Mouse (Mus musculus): Measurements from ENCODE around the gene Apobec4.

Gene Apobec4

DNA sequence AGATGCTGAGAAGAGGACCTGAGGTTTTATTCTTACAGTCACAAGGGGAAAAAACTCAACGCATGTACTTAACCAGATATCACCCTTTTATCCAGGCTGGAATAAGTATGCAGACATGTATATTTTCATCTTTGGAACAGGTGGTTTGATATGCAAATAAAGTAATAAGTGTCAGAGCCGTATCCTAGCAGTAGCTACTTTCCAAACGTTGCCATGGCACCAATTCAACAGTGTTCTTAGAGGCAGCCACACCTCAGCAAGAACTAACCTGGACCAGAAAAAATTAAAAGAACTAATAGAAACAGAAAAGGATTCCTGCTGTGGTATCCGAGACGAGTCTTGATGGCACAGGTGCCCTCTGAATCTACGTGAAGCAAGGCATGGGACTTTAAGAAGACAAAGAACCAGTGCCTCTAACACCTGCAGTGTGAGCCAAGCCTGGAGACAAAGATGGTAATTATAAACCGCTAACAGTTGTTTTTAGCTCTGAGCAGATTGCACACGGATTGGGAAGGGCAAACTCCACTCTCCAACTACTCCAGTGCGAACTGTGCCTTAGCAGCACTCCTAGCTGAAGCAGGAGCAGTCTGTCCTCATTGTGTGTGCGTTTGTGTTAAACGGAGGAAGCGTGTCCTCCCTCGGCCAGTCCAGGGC is at the start of gene Apobec4:
TSS of gene Apobec4 (plus strand) at position 240 of the 654 bp plus-strand sequence.
- in situ Hi-C loops (cut with MboI; ENCODE audit: low pct_unique_long_range_greater_than_20kb in 1 of 2, low sequenced_read_pairs in 2 of 2, unreplicated experiment in 1 of 2): no loop called here

DNA sequence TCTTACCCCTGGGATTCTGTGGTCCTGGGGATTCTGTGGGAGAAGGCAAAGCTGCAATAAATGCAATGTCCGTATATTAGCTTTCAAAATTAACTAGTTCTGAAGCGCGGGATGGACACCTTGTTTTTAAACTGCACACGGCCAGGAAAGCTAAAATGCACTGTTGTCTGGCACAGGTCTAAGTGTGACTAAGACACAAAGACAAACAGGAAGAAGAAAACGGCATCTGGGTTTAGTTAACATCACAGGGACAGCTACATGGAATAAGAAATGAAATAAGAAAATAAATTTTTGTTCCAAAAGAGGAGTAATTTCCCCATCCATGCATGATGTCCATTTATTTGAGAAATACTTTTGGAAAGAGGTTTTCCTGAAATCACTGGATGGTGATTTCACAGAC is 49.3 kb upstream of the Apobec4 start:
- in situ Hi-C loops (cut with MboI; ENCODE audit: low pct_unique_long_range_greater_than_20kb in 1 of 2, low sequenced_read_pairs in 2 of 2, unreplicated experiment in 1 of 2): no loop called here

DNA sequence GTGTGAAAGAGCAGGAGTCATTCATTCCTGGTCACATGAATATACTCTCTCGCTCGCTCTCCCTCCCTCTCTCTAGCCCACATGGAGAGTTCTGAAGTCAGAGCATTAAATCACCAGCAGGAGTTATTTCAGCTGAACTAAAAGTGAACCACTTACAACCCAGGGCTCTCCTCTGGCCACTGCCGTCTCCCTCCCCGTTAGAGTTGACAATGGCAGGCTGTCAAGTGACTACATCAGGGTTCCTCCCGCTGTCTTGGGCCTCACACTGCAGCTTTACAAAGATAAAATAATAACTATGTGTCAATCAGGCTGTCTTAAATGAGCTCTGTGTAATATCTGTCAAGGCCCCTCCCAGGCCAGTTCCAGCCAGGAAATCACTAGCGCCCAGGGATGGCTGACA is 47.4 kb upstream of the Apobec4 start:
- in situ Hi-C loops (cut with MboI; ENCODE audit: low pct_unique_long_range_greater_than_20kb in 1 of 2, low sequenced_read_pairs in 2 of 2, unreplicated experiment in 1 of 2): no loop called here

DNA sequence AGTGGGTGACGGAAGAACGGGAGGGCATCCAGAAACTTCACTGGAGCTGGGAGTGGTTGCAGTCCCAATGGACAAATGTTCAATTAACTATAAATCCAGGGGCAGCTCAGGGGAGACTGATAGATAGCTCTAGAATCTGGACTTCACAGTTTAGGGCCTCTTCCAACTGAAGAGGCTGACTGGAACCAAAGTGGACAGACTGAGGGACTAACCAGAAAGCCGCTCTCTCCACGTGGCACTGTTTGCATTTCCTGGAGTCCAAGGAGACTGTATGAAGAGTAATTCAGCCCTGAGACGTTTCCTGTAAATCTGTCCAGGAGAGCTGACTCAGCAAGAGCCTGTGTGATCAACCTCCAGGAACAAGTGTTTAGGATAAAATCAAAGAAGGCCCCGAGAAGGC is 46.4 kb upstream of the Apobec4 start:
- in situ Hi-C loops (cut with MboI; ENCODE audit: low pct_unique_long_range_greater_than_20kb in 1 of 2, low sequenced_read_pairs in 2 of 2, unreplicated experiment in 1 of 2): no loop called here

DNA sequence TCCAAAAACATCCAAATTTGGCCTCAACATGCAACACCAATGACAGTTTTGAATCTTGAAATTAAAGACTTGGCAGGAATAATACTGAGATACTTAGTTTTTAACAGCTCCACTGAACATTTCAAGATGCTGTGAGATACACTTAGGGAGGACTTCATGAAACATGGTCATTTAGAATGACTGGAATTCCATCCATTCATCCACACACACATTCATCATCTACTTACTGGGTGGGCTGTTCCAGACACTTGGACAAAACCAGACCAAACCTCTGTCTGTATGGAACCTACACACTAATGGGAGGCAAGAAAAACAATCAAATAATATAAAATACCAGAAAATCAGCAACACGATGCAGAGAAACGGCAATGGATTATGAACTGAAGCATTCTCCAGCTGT is 42.8 kb upstream of the Apobec4 start:
- in situ Hi-C loops (cut with MboI; ENCODE audit: low pct_unique_long_range_greater_than_20kb in 1 of 2, low sequenced_read_pairs in 2 of 2, unreplicated experiment in 1 of 2): no loop called here

DNA sequence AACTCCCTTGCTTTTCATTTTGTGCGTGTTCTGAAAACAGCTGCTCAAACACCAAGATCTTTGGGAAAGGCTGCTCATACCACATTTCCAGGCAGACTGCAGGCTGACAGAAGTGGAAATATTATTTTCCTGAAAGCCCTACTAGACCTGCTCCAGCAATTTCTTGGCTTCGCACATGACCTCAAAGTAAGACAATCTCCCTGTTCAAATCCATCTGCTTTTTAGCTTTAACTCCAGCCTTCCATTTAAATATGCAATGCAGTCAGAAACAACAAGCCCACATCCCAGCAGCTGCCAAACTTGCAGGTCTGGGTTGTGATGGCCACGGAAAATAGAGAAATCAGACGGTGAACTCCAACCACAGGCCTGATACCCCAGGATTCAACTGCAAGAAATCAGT is 39.3 kb upstream of the Apobec4 start:
- in situ Hi-C loops (cut with MboI; ENCODE audit: low pct_unique_long_range_greater_than_20kb in 1 of 2, low sequenced_read_pairs in 2 of 2, unreplicated experiment in 1 of 2): no loop called here

DNA sequence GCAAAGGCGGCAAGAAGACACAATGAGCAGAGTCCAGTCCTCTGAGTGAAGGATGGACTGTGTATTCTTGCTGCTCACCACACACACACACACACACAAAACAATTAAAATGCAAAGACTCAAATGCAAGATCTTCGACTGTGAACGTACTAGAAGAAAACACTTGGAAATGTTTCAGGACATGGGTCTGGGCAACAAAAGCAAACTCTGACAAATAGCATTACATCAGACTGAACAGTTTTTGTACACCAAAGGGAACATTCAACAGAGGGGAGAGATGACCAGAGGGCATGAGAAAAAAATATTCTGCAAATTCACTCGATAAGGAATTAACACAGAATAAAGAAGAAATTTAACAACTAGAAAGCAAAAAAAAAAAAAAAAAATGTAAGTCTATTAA is 36.4 kb upstream of the Apobec4 start:
- in situ Hi-C loops (cut with MboI; ENCODE audit: low pct_unique_long_range_greater_than_20kb in 1 of 2, low sequenced_read_pairs in 2 of 2, unreplicated experiment in 1 of 2): no loop called here

DNA sequence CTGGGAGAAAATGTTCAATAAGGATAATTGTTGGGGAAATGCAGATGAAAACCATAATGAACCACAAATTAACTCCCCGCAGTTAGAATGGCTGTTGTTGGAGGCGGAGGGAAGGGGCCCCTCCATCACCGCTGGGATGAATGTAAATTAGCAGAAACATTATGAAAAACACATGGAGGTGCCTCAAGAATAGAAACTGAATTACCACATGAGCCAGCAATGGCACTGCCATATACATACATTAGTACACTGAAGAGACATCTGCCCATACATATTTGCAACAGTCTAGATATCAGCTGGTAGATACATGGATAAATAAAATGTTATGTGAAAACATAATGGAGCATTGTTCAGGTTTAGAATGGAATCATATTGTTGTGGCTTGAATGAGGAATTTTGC is 35.9 kb upstream of the Apobec4 start:
- in situ Hi-C loops (cut with MboI; ENCODE audit: low pct_unique_long_range_greater_than_20kb in 1 of 2, low sequenced_read_pairs in 2 of 2, unreplicated experiment in 1 of 2): no loop called here

DNA sequence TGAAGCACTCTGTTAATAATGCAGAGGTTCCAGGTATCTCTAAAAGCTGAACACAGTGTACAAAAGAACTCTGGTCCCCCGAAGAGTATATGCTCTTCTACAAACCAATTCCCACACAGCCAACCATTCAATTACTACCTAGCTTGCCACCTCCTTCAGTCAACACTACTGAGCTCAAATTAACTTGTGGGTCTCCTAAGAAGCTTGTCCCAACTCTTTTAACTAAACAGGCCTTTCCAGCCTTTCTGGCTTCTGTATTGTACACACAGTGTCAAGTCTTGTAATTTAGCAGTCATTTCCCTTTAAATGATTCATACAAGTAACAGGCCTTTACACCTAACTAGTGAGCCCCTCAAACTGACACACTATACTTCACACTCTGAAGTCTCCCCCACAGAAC is 33.0 kb upstream of the Apobec4 start:
- in situ Hi-C loops (cut with MboI; ENCODE audit: low pct_unique_long_range_greater_than_20kb in 1 of 2, low sequenced_read_pairs in 2 of 2, unreplicated experiment in 1 of 2): no loop called here

DNA sequence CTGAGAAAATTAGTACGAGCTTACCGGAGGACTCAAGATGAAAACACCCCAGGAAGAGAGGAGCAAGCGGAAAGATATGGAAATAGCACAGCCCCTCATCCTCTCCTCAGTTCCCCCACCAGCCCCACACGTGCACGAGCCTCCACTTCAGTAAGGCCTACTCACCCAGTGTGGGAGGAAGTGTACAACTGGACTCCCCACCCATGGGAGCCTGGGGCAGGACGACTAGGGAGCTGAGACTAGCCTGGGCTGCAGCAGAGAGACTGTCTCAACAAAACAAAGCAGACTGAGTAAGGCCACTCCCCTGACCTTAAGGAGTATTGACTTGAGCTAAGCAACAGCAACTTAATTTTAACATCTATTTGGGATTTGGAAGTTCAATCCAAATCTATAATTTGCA is 32.2 kb upstream of the Apobec4 start:
- in situ Hi-C loops (cut with MboI; ENCODE audit: low pct_unique_long_range_greater_than_20kb in 1 of 2, low sequenced_read_pairs in 2 of 2, unreplicated experiment in 1 of 2): no loop called here

DNA sequence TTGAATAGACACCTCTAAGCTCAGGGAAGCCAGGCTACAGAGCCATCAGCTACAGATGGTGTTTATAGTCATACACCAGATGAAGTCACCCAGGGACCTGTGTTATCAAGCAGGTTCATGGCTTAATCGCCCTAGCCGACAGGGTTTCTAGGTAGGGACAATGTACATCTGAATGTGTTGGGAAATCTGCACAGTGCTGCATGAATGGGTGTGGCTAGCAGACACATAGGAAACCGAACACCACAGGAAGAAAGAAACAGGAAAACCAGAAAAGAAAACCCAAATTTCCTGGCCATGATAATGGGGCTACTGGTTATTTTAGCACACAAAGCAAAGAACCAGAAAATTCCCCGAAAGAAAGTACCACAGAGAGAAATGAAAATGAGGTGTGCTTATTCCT is 29.4 kb upstream of the Apobec4 start:
- in situ Hi-C loops (cut with MboI; ENCODE audit: low pct_unique_long_range_greater_than_20kb in 1 of 2, low sequenced_read_pairs in 2 of 2, unreplicated experiment in 1 of 2): no loop called here

DNA sequence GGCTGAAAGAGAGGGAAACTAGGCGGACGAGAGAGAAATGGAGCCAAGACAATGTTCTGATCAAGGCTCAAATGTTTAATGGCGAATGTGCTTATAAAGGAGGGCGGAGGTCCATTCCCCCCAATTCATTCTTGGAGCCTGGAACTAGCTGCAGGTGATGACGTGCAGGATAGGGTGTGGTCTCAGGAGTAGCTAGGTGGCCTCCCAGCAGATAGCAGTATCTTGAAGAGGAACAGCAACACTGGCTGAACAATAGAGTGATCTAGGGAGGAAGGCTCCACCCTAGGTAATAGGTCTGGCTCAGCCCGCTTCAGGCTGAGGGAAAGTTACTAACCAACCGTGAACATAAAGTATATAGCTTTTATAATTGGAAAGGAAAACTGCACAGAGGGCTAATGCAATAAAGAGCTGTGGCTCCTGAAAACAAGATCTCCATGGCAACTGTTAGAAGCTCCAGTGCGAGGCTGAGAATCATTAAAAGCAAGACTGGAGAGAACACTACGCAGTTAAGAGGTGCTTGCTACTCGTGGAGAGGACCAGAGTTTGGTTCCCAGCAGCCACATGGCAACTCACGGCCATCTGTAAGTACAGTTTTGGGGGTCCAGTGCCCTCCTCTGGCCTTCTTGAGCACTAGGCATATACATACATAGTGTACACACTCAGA is 28.7 kb upstream of the Apobec4 start:
- in situ Hi-C loops (cut with MboI; ENCODE audit: low pct_unique_long_range_greater_than_20kb in 1 of 2, low sequenced_read_pairs in 2 of 2, unreplicated experiment in 1 of 2): no loop called here

DNA sequence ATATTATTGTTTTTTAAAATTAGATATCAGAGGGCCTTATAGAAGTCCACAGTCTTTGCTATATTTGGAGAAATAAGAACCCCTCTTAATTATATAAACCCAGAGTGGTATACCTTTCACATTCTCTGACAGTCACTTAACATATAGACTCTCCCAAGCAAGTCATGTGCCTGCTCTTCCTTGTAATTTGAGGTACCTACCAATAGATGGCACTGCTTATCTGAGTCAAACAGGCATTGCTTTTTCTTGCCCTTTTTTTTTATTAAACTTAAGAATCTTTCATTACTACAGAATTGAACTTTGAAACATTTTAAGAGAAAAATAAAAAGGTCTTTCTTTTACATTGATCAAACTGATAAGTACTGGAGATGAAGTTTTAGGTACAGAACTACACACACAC is 26.1 kb upstream of the Apobec4 start:
- in situ Hi-C loops (cut with MboI; ENCODE audit: low pct_unique_long_range_greater_than_20kb in 1 of 2, low sequenced_read_pairs in 2 of 2, unreplicated experiment in 1 of 2): no loop called here

DNA sequence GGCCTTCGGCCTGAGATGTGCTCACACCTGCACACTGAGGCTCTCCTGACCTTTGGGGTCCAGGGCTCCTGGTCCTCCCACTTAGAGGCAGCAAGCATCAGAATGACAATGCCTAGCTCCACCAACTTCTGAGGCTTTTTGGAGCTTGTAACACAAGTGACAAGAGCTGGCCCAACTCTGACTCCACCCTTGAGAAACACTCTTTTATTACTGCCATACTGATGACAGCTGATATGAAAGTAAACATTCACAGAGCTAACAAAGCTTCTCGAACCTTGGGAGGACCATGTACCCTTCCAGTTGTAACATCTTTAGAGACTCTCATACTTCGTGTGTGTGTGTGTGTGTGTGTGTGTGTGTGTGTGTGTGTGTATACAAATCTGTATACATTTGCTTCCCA is 24.3 kb upstream of the Apobec4 start:
- in situ Hi-C loops (cut with MboI; ENCODE audit: low pct_unique_long_range_greater_than_20kb in 1 of 2, low sequenced_read_pairs in 2 of 2, unreplicated experiment in 1 of 2): no loop called here

DNA sequence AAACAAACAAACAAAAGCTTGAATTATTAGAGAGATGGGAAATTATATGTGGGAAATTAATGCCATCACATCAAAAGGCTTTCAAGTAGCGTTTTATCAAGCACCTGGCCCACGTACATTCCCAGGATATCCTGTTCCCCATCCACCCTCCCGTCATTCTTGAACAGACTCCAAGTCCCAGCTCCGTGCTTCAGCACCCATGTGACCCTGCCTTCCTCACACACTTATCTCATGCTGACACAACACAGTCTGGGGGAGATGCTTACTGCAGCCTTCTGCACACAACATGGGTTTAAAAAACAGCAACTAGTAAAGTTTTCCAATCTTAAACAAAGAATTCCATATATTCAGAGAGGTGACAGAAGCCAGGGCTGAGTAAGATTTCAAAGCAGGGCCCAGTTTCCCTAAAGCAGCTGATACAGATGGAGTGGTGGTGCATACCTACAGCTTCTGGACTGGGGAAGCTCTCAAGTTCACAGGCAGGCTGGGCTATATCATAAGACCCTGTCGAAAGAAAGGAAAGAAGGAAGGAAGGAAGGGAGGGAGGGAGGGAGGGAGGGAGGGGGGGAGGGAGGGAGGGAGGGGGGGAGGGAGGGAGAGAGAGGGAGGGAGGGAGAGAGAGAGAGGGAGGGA is 22.6 kb upstream of the Apobec4 start:
- in situ Hi-C loops (cut with MboI; ENCODE audit: low pct_unique_long_range_greater_than_20kb in 1 of 2, low sequenced_read_pairs in 2 of 2, unreplicated experiment in 1 of 2): no loop called here

DNA sequence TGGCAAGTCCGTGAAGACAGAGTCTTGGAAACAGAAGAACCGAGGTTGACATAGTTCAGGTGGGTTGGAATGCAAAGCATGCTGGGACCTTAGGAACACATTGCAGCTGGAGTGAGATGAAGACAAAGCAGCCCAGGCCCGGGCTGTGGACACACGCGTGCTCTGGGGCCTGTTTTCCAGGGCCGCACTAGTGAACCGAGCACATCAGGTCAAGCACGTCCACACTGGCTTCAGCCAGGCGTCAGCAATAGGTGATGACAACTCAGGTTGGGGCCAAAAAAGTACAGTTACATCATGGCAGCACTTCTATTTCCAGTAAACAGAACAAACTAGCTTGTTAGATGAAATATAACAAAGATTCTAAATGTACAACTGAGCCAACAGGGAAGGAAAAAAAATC is 11.6 kb upstream of the Apobec4 start:
- in situ Hi-C loops (cut with MboI; ENCODE audit: low pct_unique_long_range_greater_than_20kb in 1 of 2, low sequenced_read_pairs in 2 of 2, unreplicated experiment in 1 of 2): no loop called here

DNA sequence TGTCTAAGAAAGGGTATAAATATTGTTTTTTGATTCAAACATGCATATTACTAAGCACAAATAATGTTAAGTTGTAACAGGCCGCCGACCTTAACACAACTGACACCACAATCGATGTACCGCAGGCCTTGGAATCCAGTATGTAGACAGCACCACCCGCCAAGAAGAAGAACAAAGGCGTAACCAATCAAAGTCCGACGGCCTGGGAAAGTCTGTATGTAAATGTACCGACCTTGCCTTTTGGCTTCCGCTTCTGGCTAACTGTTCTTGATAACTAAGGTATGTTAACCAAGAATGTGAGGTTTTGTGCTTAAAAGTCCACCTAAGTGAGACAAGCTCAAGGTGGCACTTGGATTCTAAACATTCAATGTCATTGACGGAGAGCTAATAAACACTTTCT is 11.0 kb upstream of the Apobec4 start:
- in situ Hi-C loops (cut with MboI; ENCODE audit: low pct_unique_long_range_greater_than_20kb in 1 of 2, low sequenced_read_pairs in 2 of 2, unreplicated experiment in 1 of 2): no loop called here

DNA sequence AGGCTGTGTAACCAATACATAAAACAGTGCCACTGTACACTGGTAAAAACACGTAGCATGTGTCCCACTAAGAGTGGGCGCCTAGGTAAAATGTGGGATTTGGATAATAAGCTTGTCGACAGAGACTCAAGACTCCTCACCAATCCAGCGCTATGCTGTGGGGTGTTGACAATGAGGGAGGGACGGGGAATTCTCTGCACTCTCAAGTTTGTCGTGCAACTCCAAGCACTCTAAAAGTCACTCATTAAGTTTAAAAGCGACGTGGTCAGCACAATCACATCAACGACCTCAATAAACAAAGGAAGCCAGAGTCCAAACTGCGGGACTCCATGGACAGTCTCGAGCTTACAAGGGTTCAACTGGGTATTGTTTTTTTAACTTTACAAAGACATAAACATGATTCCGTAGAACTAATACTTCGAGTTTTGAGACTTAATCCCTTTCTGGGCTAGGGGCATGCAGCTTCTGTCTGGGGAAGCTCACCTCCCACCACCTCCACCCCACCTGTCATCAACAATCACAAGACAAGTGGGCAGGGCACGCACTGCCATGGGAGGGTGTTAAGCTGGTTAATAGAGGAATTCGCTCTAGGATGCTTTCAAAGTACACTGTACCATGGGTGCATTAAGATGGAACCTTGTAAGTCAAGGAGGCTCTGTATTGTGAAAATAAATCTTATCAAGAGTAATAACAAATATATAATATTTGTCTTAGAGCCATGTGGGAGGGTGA is 7.1 kb upstream of the Apobec4 start:
- in situ Hi-C loops (cut with MboI; ENCODE audit: low pct_unique_long_range_greater_than_20kb in 1 of 2, low sequenced_read_pairs in 2 of 2, unreplicated experiment in 1 of 2): loop anchor here in 1 of 2 experiments (10.0 kb wide), 1 partner anchor 118 kb away; no protein-coding TSS in a partner anchor

DNA sequence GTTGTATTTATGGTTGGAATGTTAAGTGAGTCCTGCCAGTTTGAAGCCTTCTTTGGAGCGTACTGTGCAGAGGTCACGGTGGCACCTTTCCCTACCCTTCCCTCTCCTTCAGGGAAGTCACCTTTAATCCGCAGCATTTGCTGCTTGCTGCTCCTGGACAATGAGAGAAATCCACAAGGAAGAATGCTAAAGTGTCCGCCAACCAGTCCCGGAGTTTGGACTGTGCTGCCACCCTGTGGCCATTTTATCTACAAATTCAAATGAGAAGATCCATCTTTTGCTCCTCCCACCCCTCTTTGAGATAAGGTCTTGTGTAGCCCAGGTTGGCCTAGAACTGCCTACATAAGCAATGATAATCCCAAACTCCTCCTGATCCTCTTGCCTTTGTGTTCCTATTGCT is 3.9 kb upstream of the Apobec4 start:
- in situ Hi-C loops (cut with MboI; ENCODE audit: low pct_unique_long_range_greater_than_20kb in 1 of 2, low sequenced_read_pairs in 2 of 2, unreplicated experiment in 1 of 2): loop anchor here (5.0 to 10.0 kb wide), 2 partner anchors 122 to 219 kb away; no protein-coding TSS in a partner anchor
